ENCODE assay signal across 7 mouse cellular contexts in the genomic region with DNA sequence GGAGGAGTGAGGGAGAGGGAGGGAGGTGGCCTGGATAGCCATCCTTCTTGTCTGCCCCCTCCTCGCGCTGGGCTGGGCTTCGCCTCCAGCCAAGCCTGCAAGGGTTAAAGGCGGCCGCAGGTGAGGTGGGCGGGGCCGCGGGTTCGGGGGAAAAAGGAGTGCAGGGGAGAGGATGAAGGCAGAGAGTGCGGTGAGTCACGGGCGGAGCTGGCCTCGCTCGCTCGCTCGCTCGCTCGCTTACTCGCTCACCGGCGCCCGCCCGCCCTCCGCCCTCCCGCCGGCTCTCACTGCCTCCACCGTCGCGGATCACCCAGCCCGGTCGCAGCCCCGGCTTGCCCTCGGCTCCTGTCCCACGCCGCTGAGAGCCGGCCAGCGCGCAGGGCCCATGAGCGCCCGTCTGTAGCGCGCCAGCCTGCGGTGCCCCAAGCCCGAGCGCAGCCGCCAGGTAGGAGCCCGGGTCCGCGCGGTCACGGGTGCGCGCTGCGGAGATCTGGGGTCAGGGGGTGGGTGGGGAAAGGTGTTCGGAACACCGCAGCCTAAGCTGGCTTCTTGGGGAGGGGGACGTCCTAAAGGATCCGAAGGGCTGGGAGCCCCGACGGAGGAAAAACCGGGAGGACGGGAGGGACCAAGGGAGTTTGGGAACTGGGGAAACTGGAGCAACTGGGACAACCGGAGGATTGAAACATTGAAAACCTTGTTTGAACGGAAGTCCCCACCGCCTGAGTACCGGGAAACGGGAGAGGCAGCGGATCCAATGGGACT. TPM values are rescaled to one million over a fixed set of nuclear protein-coding genes. Genes with fewer than 3 reads are reported as not detected.
DNase-seq lines count a peak whose midpoint lies in the region; ATAC-seq lines count a peak whose summit lies in the region.

No protein-coding gene starts in this region.

- peak; percentile 56 for DNase-seq in urinary bladder, adult 2 months (ENCODE audit: low spot score)
- DNase-seq in urinary bladder, postnatal 10 days (ENCODE audit: low spot score): no peak
- no peak for DNase-seq in cerebellum, adult 11 months
- DNase-seq in left cerebral cortex, postnatal 25 days (ENCODE audit: low spot score in 2 of 2): no peak

- H3K9me3 ChIP-seq in forebrain, embryonic 12.5 days: no peaks in the 10 kb centered on the region
- H3K9me3 ChIP-seq in limb, embryonic 15.5 days: no peaks in the 10 kb centered on the region
- H3K9me3 ChIP-seq in stomach, embryonic 14.5 days (ENCODE audit: control insufficient read depth, low read depth, low read length): no peaks in the 10 kb centered on the region

- peaks cover 95% of the 10 kb centered on the region for H3K27me3 ChIP-seq in forebrain, embryonic 12.5 days
- peaks cover 88% of the 10 kb centered on the region for H3K27me3 ChIP-seq in limb, embryonic 15.5 days
- peaks cover 58% of the 10 kb centered on the region for H3K27me3 ChIP-seq in stomach, embryonic 14.5 days (ENCODE audit: control insufficient read depth, insufficient read depth, low read length)

- no peak overlapping the region for H3K27ac ChIP-seq in forebrain, embryonic 12.5 days
- H3K27ac ChIP-seq in limb, embryonic 15.5 days: peak overlapping the region; percentile 43; the same call in 1 of the 2 replicates
- no peak overlapping the region for H3K27ac ChIP-seq in stomach, embryonic 14.5 days (ENCODE audit: low read length)

- peaks cover 26% of the 10 kb centered on the region for H3K4me1 ChIP-seq in forebrain, embryonic 12.5 days
- H3K4me1 ChIP-seq in limb, embryonic 15.5 days: peaks cover 39% of the 10 kb centered on the region
- peaks cover 17% of the 10 kb centered on the region; the same call in 1 of the 2 replicates for H3K4me1 ChIP-seq in stomach, embryonic 14.5 days (ENCODE audit: control insufficient read depth, insufficient read depth, low read length)

- no peak overlapping the region for H3K9ac ChIP-seq in forebrain, embryonic 12.5 days
- peak overlapping the region; percentile 24; the same call in 1 of the 2 replicates for H3K9ac ChIP-seq in limb, embryonic 15.5 days
- no peak overlapping the region for H3K9ac ChIP-seq in stomach, embryonic 14.5 days (replicated peaks; ENCODE audit: low read depth, low read length)

- intact Hi-C loops in left cerebral cortex, postnatal 25 days (cut with DNase I): no loop called here

- H3K4me3 ChIP-seq in forebrain, embryonic 12.5 days (replicated peaks): peak overlapping the region; percentile 32
- H3K4me3 ChIP-seq in limb, embryonic 15.5 days: peak overlapping the region; percentile 40
- peak overlapping the region; percentile 36 for H3K4me3 ChIP-seq in stomach, embryonic 14.5 days (ENCODE audit: low read depth, low read length)

- WGBS in forebrain, embryonic 12.5 days: under 1% methylated on average over 52 of the region's 68 CpGs
- under 1% methylated on average over 59 of the region's 68 CpGs for whole genome bisulfite sequencing in limb, embryonic 15.5 days
- 2% methylated on average over 67 of the region's 68 CpGs for WGBS in stomach, embryonic 14.5 days

- no peaks in the 10 kb centered on the region for H3K36me3 ChIP-seq in forebrain, embryonic 12.5 days (replicated peaks)
- no peaks in the 10 kb centered on the region for H3K36me3 ChIP-seq in limb, embryonic 15.5 days
- no peaks in the 10 kb centered on the region for H3K36me3 ChIP-seq in stomach, embryonic 14.5 days (ENCODE audit: control insufficient read depth, insufficient read depth, low read length)

- no peak for ATAC-seq in forebrain, embryonic 12.5 days (ENCODE audit: low FRiP score)
- no peak for ATAC-seq in limb, embryonic 15.5 days (ENCODE audit: insufficient number of reproducible peaks, low FRiP score, low TSS enrichment, low read depth)
- ATAC-seq in stomach, embryonic 14.5 days (ENCODE audit: insufficient number of reproducible peaks, insufficient read depth, low FRiP score, low read depth): peak; percentile 35

- H3K4me2 ChIP-seq in forebrain, embryonic 12.5 days: peak overlapping the region; percentile 46
- H3K4me2 ChIP-seq in limb, embryonic 15.5 days: peak overlapping the region; percentile 68
- peak overlapping the region; percentile 57 for H3K4me2 ChIP-seq in stomach, embryonic 14.5 days (replicated peaks; ENCODE audit: low read depth, low read length)

RNA-seq across cellular contexts. Expression of a gene that starts 5.6 kb away (rescaled TPM):
- polyA plus RNA-seq in urinary bladder, adult 2 months (2012; rRNA removed): 6.7 and 7.6 TPM in 2 replicates
- 0.26 and 0.51 TPM in 2 replicates for polyA plus RNA-seq in forebrain, embryonic 12.5 days (2016; fragmentation: Nextera tagmentation; extraction: Ambion mirVana)
- 27.1 and 30.4 TPM in 2 replicates for polyA plus RNA-seq in limb, embryonic 15.5 days (2015; fragmentation: Nextera tagmentation; extraction: Ambion mirVana)
- polyA plus RNA-seq in stomach, embryonic 14.5 days (2014; fragmentation: Nextera tagmentation; extraction: Ambion mirVana): 0.15 and 0.42 TPM in 2 replicates
- total RNA-seq in left cerebral cortex, postnatal 25 days (2021): 1 to 10 TPM; 2.1 to 2.2 TPM

RNA-seq across cellular contexts. Expression of a gene that starts 11.0 kb away (rescaled TPM):
- polyA plus RNA-seq in urinary bladder, adult 2 months (2012; rRNA removed): 10.3 and 12.5 TPM in 2 replicates
- polyA plus RNA-seq in forebrain, embryonic 12.5 days (2016; fragmentation: Nextera tagmentation; extraction: Ambion mirVana): 26.0 and 28.0 TPM in 2 replicates
- 22.7 and 23.8 TPM in 2 replicates for polyA plus RNA-seq in limb, embryonic 15.5 days (2015; fragmentation: Nextera tagmentation; extraction: Ambion mirVana)
- polyA plus RNA-seq in stomach, embryonic 14.5 days (2014; fragmentation: Nextera tagmentation; extraction: Ambion mirVana): 17.7 and 19.7 TPM in 2 replicates
- 1 to 10 TPM; 3.6 to 3.7 TPM for total RNA-seq in left cerebral cortex, postnatal 25 days (2021)

RNA-seq across cellular contexts. Expression of a gene that starts 22.4 kb away (rescaled TPM):
- polyA plus RNA-seq in urinary bladder, adult 2 months (2012; rRNA removed): 0.21 and 0.52 TPM in 2 replicates
- polyA plus RNA-seq in forebrain, embryonic 12.5 days (2016; fragmentation: Nextera tagmentation; extraction: Ambion mirVana): 2.3 and 3.2 TPM in 2 replicates
- polyA plus RNA-seq in limb, embryonic 15.5 days (2015; fragmentation: Nextera tagmentation; extraction: Ambion mirVana): 0.54 and 0.65 TPM in 2 replicates
- 0.38 TPM in 1 of 2 replicates, not detected in the other for polyA plus RNA-seq in stomach, embryonic 14.5 days (2014; fragmentation: Nextera tagmentation; extraction: Ambion mirVana)
- under 1 TPM; 0.66 to 0.71 TPM for total RNA-seq in left cerebral cortex, postnatal 25 days (2021)

RNA-seq across cellular contexts. Expression of a gene that starts 22.6 kb away (rescaled TPM):
- 60.0 and 63.9 TPM in 2 replicates for polyA plus RNA-seq in urinary bladder, adult 2 months (2012; rRNA removed)
- 64.0 and 65.8 TPM in 2 replicates for polyA plus RNA-seq in forebrain, embryonic 12.5 days (2016; fragmentation: Nextera tagmentation; extraction: Ambion mirVana)
- polyA plus RNA-seq in limb, embryonic 15.5 days (2015; fragmentation: Nextera tagmentation; extraction: Ambion mirVana): 79.5 and 84.7 TPM in 2 replicates
- polyA plus RNA-seq in stomach, embryonic 14.5 days (2014; fragmentation: Nextera tagmentation; extraction: Ambion mirVana): 86.7 and 89.2 TPM in 2 replicates
- 10 to 100 TPM; 67.9 to 68.8 TPM for total RNA-seq in left cerebral cortex, postnatal 25 days (2021)

RNA-seq across cellular contexts. Expression of a gene that starts 31.7 kb away (rescaled TPM):
- polyA plus RNA-seq in urinary bladder, adult 2 months (2012; rRNA removed): 10.8 and 11.7 TPM in 2 replicates
- 8.2 and 8.7 TPM in 2 replicates for polyA plus RNA-seq in forebrain, embryonic 12.5 days (2016; fragmentation: Nextera tagmentation; extraction: Ambion mirVana)
- polyA plus RNA-seq in limb, embryonic 15.5 days (2015; fragmentation: Nextera tagmentation; extraction: Ambion mirVana): 8.9 and 9.9 TPM in 2 replicates
- polyA plus RNA-seq in stomach, embryonic 14.5 days (2014; fragmentation: Nextera tagmentation; extraction: Ambion mirVana): 4.5 and 8.2 TPM in 2 replicates
- total RNA-seq in left cerebral cortex, postnatal 25 days (2021): 10 to 100 TPM; 11.2 to 15.3 TPM
